ENCODE assay signal across 8 mouse cellular contexts in the genomic region with DNA sequence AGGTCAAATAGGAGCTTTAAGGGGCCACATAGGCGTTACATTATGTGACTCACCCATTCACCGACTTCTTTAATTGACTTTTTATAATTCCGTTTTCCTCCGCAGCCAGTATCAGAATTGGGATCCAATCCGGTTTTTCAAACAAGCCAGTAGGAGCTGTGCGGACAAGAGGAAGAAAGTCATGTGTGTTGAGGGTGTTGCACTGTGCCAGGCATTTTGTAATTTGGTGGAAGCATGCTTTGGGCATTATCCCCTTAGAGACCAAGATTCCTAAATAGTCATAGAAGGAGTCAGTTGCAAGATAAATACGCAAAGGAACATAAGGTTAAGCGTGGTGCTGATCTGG. TPM values are rescaled to one million over a fixed set of nuclear protein-coding genes. Genes with fewer than 3 reads are reported as not detected.
DNase-seq lines count a peak whose midpoint lies in the region; ATAC-seq lines count a peak whose summit lies in the region.
"Had no signal": no experiment of that assay in that cellular context is flagged by ENCODE, and none has a peak within 500 bp of the region (broad histone marks: within the 10 kb centered on the region; RNA-seq: fewer than 3 reads in every experiment).

No protein-coding gene starts in this region.

- H3K4me3 ChIP-seq in forebrain, embryonic 12.5 days (replicated peaks), result peak overlapping the region; percentile 98
- H3K4me3 ChIP-seq in limb, embryonic 12.5 days (replicated peaks), result peak overlapping the region; percentile 98
- H3K4me3 ChIP-seq in midbrain, embryonic 12.5 days, result peak overlapping the region; percentile 94

- peaks cover 14% of the 10 kb centered on the region for H3K4me1 ChIP-seq in forebrain, embryonic 12.5 days
- H3K4me1 ChIP-seq in limb, embryonic 12.5 days (replicated peaks), result peaks cover 10% of the 10 kb centered on the region
- H3K4me1 ChIP-seq in midbrain, embryonic 12.5 days, result peaks cover 9% of the 10 kb centered on the region

- H3K27ac ChIP-seq in forebrain, embryonic 12.5 days, result peak overlapping the region; percentile 91
- peak overlapping the region; percentile 85 for H3K27ac ChIP-seq in limb, embryonic 12.5 days
- H3K27ac ChIP-seq in midbrain, embryonic 12.5 days (replicated peaks), result peak overlapping the region; percentile 89

- H3K9ac ChIP-seq in forebrain, embryonic 12.5 days, result peak overlapping the region; percentile 58
- H3K9ac ChIP-seq in limb, embryonic 12.5 days (replicated peaks), result peak overlapping the region; percentile 95
- H3K9ac ChIP-seq in midbrain, embryonic 12.5 days (replicated peaks), result peak overlapping the region; percentile 94

- DNase-seq in layer of hippocampus, adult 9-11 months, result peak; percentile 75
- no peak for DNase-seq in layer of hippocampus, adult 18-20 months (ENCODE audit: low spot score in 2 of 2)
- DNase-seq in adipocyte (ENCODE audit: low spot score), result peak; percentile 91
- DNase-seq in urinary bladder, postnatal 25 days (ENCODE audit: low spot score), result no peak

- peak overlapping the region; percentile 86 for H3K4me2 ChIP-seq in forebrain, embryonic 12.5 days
- H3K4me2 ChIP-seq in limb, embryonic 12.5 days, result peak overlapping the region; percentile 83
- H3K4me2 ChIP-seq in midbrain, embryonic 12.5 days (replicated peaks), result peak overlapping the region; percentile 88

- peaks cover 3% of the 10 kb centered on the region; the same call in 1 of the 2 replicates for H3K36me3 ChIP-seq in forebrain, embryonic 12.5 days (replicated peaks)
- peaks cover 5% of the 10 kb centered on the region; the same call in 1 of the 2 replicates for H3K36me3 ChIP-seq in limb, embryonic 12.5 days
- no peaks in the 10 kb centered on the region for H3K36me3 ChIP-seq in midbrain, embryonic 12.5 days

- H3K27me3 ChIP-seq in forebrain, embryonic 12.5 days, result no peaks in the 10 kb centered on the region
- no peaks in the 10 kb centered on the region for H3K27me3 ChIP-seq in limb, embryonic 12.5 days
- no peaks in the 10 kb centered on the region for H3K27me3 ChIP-seq in midbrain, embryonic 12.5 days

- peak; percentile 83 for ATAC-seq in forebrain, embryonic 12.5 days (ENCODE audit: low FRiP score)
- peak; percentile 87 for ATAC-seq in limb, embryonic 12.5 days (ENCODE audit: insufficient number of reproducible peaks, insufficient read depth, low FRiP score, low TSS enrichment, low read depth)
- peak; percentile 86 for ATAC-seq in midbrain, embryonic 12.5 days (ENCODE audit: low FRiP score, low read depth)

- 1% methylated on average over 8 of the region's 8 CpGs for WGBS in forebrain, embryonic 12.5 days
- under 1% methylated on average over 8 of the region's 8 CpGs for WGBS in limb, embryonic 12.5 days
- under 1% methylated on average over 8 of the region's 8 CpGs for WGBS in midbrain, embryonic 12.5 days

- H3K9me3 ChIP-seq in forebrain, embryonic 12.5 days, result no peaks in the 10 kb centered on the region
- H3K9me3 ChIP-seq in limb, embryonic 12.5 days, result no peaks in the 10 kb centered on the region
- H3K9me3 ChIP-seq in midbrain, embryonic 12.5 days, result no peaks in the 10 kb centered on the region

RNA-seq across cellular contexts. Expression of a gene that starts 0.6 kb away (rescaled TPM):
- total RNA-seq in layer of hippocampus, adult 18-20 months (2021), result 100 to 1,000 TPM; 334 to 337 TPM
- 524 and 567 TPM in 2 replicates for polyA plus RNA-seq in forebrain, embryonic 12.5 days (2016; fragmentation: Nextera tagmentation; extraction: Ambion mirVana)
- polyA plus RNA-seq in limb, embryonic 12.5 days (2016; fragmentation: Nextera tagmentation; extraction: Ambion mirVana), result 556 and 596 TPM in 2 replicates
- polyA plus RNA-seq in midbrain, embryonic 12.5 days (2016; fragmentation: Nextera tagmentation; extraction: Ambion mirVana), result 524 and 532 TPM in 2 replicates

RNA-seq across cellular contexts. Expression of a gene that starts 40.0 kb away (rescaled TPM):
- 10 to 100 TPM; 72.0 to 84.2 TPM for total RNA-seq in layer of hippocampus, adult 18-20 months (2021)
- polyA plus RNA-seq in forebrain, embryonic 12.5 days (2016; fragmentation: Nextera tagmentation; extraction: Ambion mirVana), result 27.4 and 28.3 TPM in 2 replicates
- 18.2 and 19.9 TPM in 2 replicates for polyA plus RNA-seq in limb, embryonic 12.5 days (2016; fragmentation: Nextera tagmentation; extraction: Ambion mirVana)
- polyA plus RNA-seq in midbrain, embryonic 12.5 days (2016; fragmentation: Nextera tagmentation; extraction: Ambion mirVana), result 32.3 and 32.8 TPM in 2 replicates

RNA-seq across cellular contexts. Expression of a gene that starts 44.3 kb away (rescaled TPM):
- total RNA-seq in layer of hippocampus, adult 18-20 months (2021), result 10 to 100 TPM; 67.0 to 73.5 TPM
- 33.2 and 33.4 TPM in 2 replicates for polyA plus RNA-seq in forebrain, embryonic 12.5 days (2016; fragmentation: Nextera tagmentation; extraction: Ambion mirVana)
- polyA plus RNA-seq in limb, embryonic 12.5 days (2016; fragmentation: Nextera tagmentation; extraction: Ambion mirVana), result 26.4 and 27.8 TPM in 2 replicates
- 34.6 and 35.4 TPM in 2 replicates for polyA plus RNA-seq in midbrain, embryonic 12.5 days (2016; fragmentation: Nextera tagmentation; extraction: Ambion mirVana)

RNA-seq across cellular contexts. Expression of a gene that starts 59.1 kb away (rescaled TPM):
- total RNA-seq in layer of hippocampus, adult 18-20 months (2021), result not detected
- 0.19 TPM in 1 of 2 replicates, not detected in the other for polyA plus RNA-seq in forebrain, embryonic 12.5 days (2016; fragmentation: Nextera tagmentation; extraction: Ambion mirVana)
- polyA plus RNA-seq in limb, embryonic 12.5 days (2016; fragmentation: Nextera tagmentation; extraction: Ambion mirVana), result 0.20 and 1.5 TPM in 2 replicates
- not detected in 2 replicates for polyA plus RNA-seq in midbrain, embryonic 12.5 days (2016; fragmentation: Nextera tagmentation; extraction: Ambion mirVana)
- polyA plus RNA-seq: frontal cortex, adult 2 months had no signal

Comparison
In these comparisons a context has a peak if more than half of its experiments do, and no peak if none do; other contexts are left out.
1. DNase-seq: peak in layer of hippocampus, adult 9-11 months (single experiment) and adipocyte (single experiment); none in layer of hippocampus, adult 18-20 months (0 of 2) and urinary bladder, postnatal 25 days (single experiment).
2. Peak in every context shown above with its lines, with median percentiles within 50 percentile points of each other: ATAC-seq, H3K27ac ChIP-seq, H3K4me2 ChIP-seq, H3K4me3 ChIP-seq and H3K9ac ChIP-seq.